Mouse (Mus musculus) gastrocnemius, postnatal 10 days (tissue): ENCODE measurements around the gene Ndufaf2. TPM values are rescaled to one million over a fixed set of nuclear protein-coding genes. Genes with fewer than 3 reads are reported as not detected.

Experiments
- DNase-seq: peaks from one replicate; pipeline ENCODE4 v3.0.0; 2021; ENCODE audit warnings: mixed read lengths
- long read RNA-seq, 2 experiments: library from polyadenylated mRNA; stranded (forward); transcript quantifications; one replicate each; pipeline ENCODE4 v2.0.0; 2021
- total RNA-seq, 2 experiments: library from RNA; stranded (reverse); gene quantifications; 2 replicates each; pipeline ENCODE4 v1.2.3; 2021

The Ndufaf2 gene
- 10 to 100 TPM; 13.3 to 14.2 TPM for total RNA-seq
- long read RNA-seq, experiment 1, partial matches to known transcripts: 0 of 6 reads
- long read RNA-seq, experiment 1, other reads (novel, unspliced or antisense): 2 of 6 reads
- long read RNA-seq, experiment 2, partial matches to known transcripts: 1 of 4 reads
- long read RNA-seq, experiment 2, other reads (novel, unspliced or antisense): 1 of 4 reads

- DNase-seq: peak; percentile 99
Measured at GRCm38 (mm10) chr13:108158465-108159240, at the start of gene Ndufaf2, which contains the start of gene Ercc8. Ndufaf2 (minus strand) TSS chr13:108158623. Ercc8 (plus strand) TSS chr13:108158731.

- DNase-seq: no peak
Measured at GRCm38 (mm10) chr13:108208090-108208489, 49.7 kb upstream of the Ndufaf2 start.

- DNase-seq: no peak
Measured at GRCm38 (mm10) chr13:108207447-108207846, 49.0 kb upstream of the Ndufaf2 start.

GRCm38 (mm10) chr13:108204857-108205256 is 46.4 kb upstream of the Ndufaf2 start:
- DNase-seq: no peak

GRCm38 (mm10) chr13:108195474-108195873 is 37.1 kb upstream of the Ndufaf2 start:
- DNase-seq: no peak

- DNase-seq: peak; percentile 36
Measured at GRCm38 (mm10) chr13:108191074-108191720, 32.8 kb upstream of the Ndufaf2 start.

GRCm38 (mm10) chr13:108187994-108188393 is 29.6 kb upstream of the Ndufaf2 start:
- no peak for DNase-seq

GRCm38 (mm10) chr13:108185530-108185929 is 27.1 kb upstream of the Ndufaf2 start:
- no peak for DNase-seq

- no peak for DNase-seq
Measured at GRCm38 (mm10) chr13:108184743-108185255, 26.4 kb upstream of the Ndufaf2 start.

GRCm38 (mm10) chr13:108180821-108181220 is 22.4 kb upstream of the Ndufaf2 start:
- DNase-seq: no peak

GRCm38 (mm10) chr13:108179618-108180017 is 21.2 kb upstream of the Ndufaf2 start:
- no peak for DNase-seq

- no peak for DNase-seq
Measured at GRCm38 (mm10) chr13:108170511-108170910, 12.1 kb upstream of the Ndufaf2 start.

GRCm38 (mm10) chr13:108170002-108170401 is 11.6 kb upstream of the Ndufaf2 start:
- no peak for DNase-seq

- no peak for DNase-seq
Measured at GRCm38 (mm10) chr13:108164621-108165020, 6.2 kb upstream of the Ndufaf2 start.

- no peak for DNase-seq
Measured at GRCm38 (mm10) chr13:108163912-108164311, 5.5 kb upstream of the Ndufaf2 start.

GRCm38 (mm10) chr13:108159963-108160362 is 1.5 kb upstream of the Ndufaf2 start:
- no peak for DNase-seq

- DNase-seq: no peak
Measured at GRCm38 (mm10) chr13:108159241-108159575, 785 bp upstream of the Ndufaf2 start.

GRCm38 (mm10) chr13:108157732-108158464 is 525 bp downstream of the Ndufaf2 start:
- peak; percentile 36 for DNase-seq

- no peak for DNase-seq
Measured at GRCm38 (mm10) chr13:108157156-108157555, 1.3 kb downstream of the Ndufaf2 start.

GRCm38 (mm10) chr13:108152650-108153372 is 5.6 kb downstream of the Ndufaf2 start:
- peak; percentile 63 for DNase-seq

GRCm38 (mm10) chr13:108151782-108152181 is 6.6 kb downstream of the Ndufaf2 start:
- DNase-seq: no peak

GRCm38 (mm10) chr13:108144086-108144485 is 14.3 kb downstream of the Ndufaf2 start:
- DNase-seq: no peak
